Mouse (Mus musculus): Measurements from ENCODE around the gene Socs3. TPM values are rescaled to one million over a fixed set of nuclear protein-coding genes. Genes with fewer than 3 reads are reported as not detected.

Socs3 gene
- polyA plus RNA-seq, 1 experiment from 2014 or later = 8.0 TPM

- Histone ChIP-seq H3K36me3 (peaks cover 7% of the 10 kb centered on the region; the same call in 1 of the 2 replicates), H3K9me3 (replicated peaks) (no peaks in the 10 kb centered on the region), H3K4me2 (peak overlapping the region; percentile 88), H3K4me3 (peak overlapping the region; percentile 41), H3K27ac (ENCODE audit: poor library complexity, severe bottlenecking) (peak overlapping the region; percentile 88), H3K4me1 (replicated peaks) (peaks cover 81% of the 10 kb centered on the region), H3K9ac (peak overlapping the region; percentile 70), H3K27me3 (replicated peaks) (peaks cover 19% of the 10 kb centered on the region)
- WGBS = under 1% methylated on average over 40 of the region's 40 CpGs
- peak; percentile 95 for ATAC-seq (ENCODE audit: insufficient number of reproducible peaks, low FRiP score)
Observed at GRCm38 (mm10) chr11:117963091-117963793, 6.6 kb downstream of the Socs3 start.

GRCm38 (mm10) chr11:117962228-117963067 is 7.4 kb downstream of the Socs3 start:
- peak overlapping the region; percentile 44 for H3K9ac ChIP-seq
- peak overlapping the region; percentile 88 for H3K27ac ChIP-seq (ENCODE audit: poor library complexity, severe bottlenecking)
- H3K4me1 ChIP-seq (replicated peaks) = peaks cover 79% of the 10 kb centered on the region
- H3K4me2 ChIP-seq = peak overlapping the region; percentile 88
- peak overlapping the region; percentile 41; the same call in 1 of the 2 replicates for H3K4me3 ChIP-seq
- H3K36me3 ChIP-seq = peaks cover 7% of the 10 kb centered on the region; the same call in 1 of the 2 replicates
- no peak for ATAC-seq (ENCODE audit: insufficient number of reproducible peaks, low FRiP score)
- WGBS = 35% methylated on average over 10 of the region's 10 CpGs
- H3K9me3 ChIP-seq (replicated peaks) = no peaks in the 10 kb centered on the region
- peaks cover 14% of the 10 kb centered on the region for H3K27me3 ChIP-seq (replicated peaks)

- ATAC-seq (ENCODE audit: insufficient number of reproducible peaks, low FRiP score) = no peak
- Histone ChIP-seq H3K9me3 (replicated peaks) (no peaks in the 10 kb centered on the region), H3K9ac (no peak overlapping the region), H3K4me2 (no peak overlapping the region), H3K27me3 (replicated peaks) (no peaks in the 10 kb centered on the region), H3K4me1 (replicated peaks) (peaks cover 67% of the 10 kb centered on the region), H3K27ac (ENCODE audit: poor library complexity, severe bottlenecking) (no peak overlapping the region), H3K4me3 (no peak overlapping the region), H3K36me3 (no peaks in the 10 kb centered on the region)
Observed at GRCm38 (mm10) chr11:117960601-117961000, 9.2 kb downstream of the Socs3 start.

- ATAC-seq (ENCODE audit: insufficient number of reproducible peaks, low FRiP score) = no peak
- H3K9ac ChIP-seq = 0 out of 2 replicates have a peak overlapping the region, but pooled peaks have one; percentile 38
- no peak overlapping the region for H3K27ac ChIP-seq (ENCODE audit: poor library complexity, severe bottlenecking)
- no peak overlapping the region for H3K4me2 ChIP-seq
- H3K4me1 ChIP-seq (replicated peaks) = peaks cover 66% of the 10 kb centered on the region
- 51% methylated on average over 17 of the region's 17 CpGs for WGBS
- H3K4me3 ChIP-seq = no peak overlapping the region
- H3K27me3 ChIP-seq (replicated peaks) = no peaks in the 10 kb centered on the region
- no peaks in the 10 kb centered on the region for H3K36me3 ChIP-seq
- H3K9me3 ChIP-seq (replicated peaks) = no peaks in the 10 kb centered on the region
Observed at GRCm38 (mm10) chr11:117959741-117960381, 10.0 kb downstream of the Socs3 start.

- Histone ChIP-seq H3K27me3 (replicated peaks) (no peaks in the 10 kb centered on the region), H3K4me1 (replicated peaks) (peaks cover 64% of the 10 kb centered on the region), H3K4me2 (no peak overlapping the region), H3K36me3 (no peaks in the 10 kb centered on the region), H3K4me3 (no peak overlapping the region), H3K9ac (no peak overlapping the region), H3K27ac (ENCODE audit: poor library complexity, severe bottlenecking) (no peak overlapping the region), H3K9me3 (replicated peaks) (no peaks in the 10 kb centered on the region)
- no peak for ATAC-seq (ENCODE audit: insufficient number of reproducible peaks, low FRiP score)
- WGBS = 91% methylated on average over 4 of the region's 4 CpGs
Observed at GRCm38 (mm10) chr11:117959166-117959565, 10.7 kb downstream of the Socs3 start.

GRCm38 (mm10) chr11:117958197-117958596 is 11.7 kb downstream of the Socs3 start:
- H3K27me3 ChIP-seq (replicated peaks) = no peaks in the 10 kb centered on the region
- no peaks in the 10 kb centered on the region for H3K36me3 ChIP-seq
- H3K9me3 ChIP-seq (replicated peaks) = no peaks in the 10 kb centered on the region
- peaks cover 60% of the 10 kb centered on the region for H3K4me1 ChIP-seq (replicated peaks)
- H3K9ac ChIP-seq = 0 out of 2 replicates have a peak overlapping the region, but pooled peaks have one; percentile 1
- H3K4me3 ChIP-seq = no peak overlapping the region
- no peak overlapping the region for H3K4me2 ChIP-seq
- 52% methylated on average over 7 of the region's 7 CpGs for WGBS
- no peak overlapping the region for H3K27ac ChIP-seq (ENCODE audit: poor library complexity, severe bottlenecking)
- no peak for ATAC-seq (ENCODE audit: insufficient number of reproducible peaks, low FRiP score)

GRCm38 (mm10) chr11:117955621-117956020 is 14.2 kb downstream of the Socs3 start:
- no peak overlapping the region for H3K4me2 ChIP-seq
- no peak overlapping the region for H3K9ac ChIP-seq
- no peak overlapping the region for H3K4me3 ChIP-seq
- ATAC-seq (ENCODE audit: insufficient number of reproducible peaks, low FRiP score) = no peak
- peaks cover 54% of the 10 kb centered on the region for H3K4me1 ChIP-seq (replicated peaks)
- no peak overlapping the region for H3K27ac ChIP-seq (ENCODE audit: poor library complexity, severe bottlenecking)
- 58% methylated on average over 13 of the region's 13 CpGs for whole genome bisulfite sequencing
- H3K9me3 ChIP-seq (replicated peaks) = no peaks in the 10 kb centered on the region
- H3K27me3 ChIP-seq (replicated peaks) = peaks cover 8% of the 10 kb centered on the region; the same call in 1 of the 2 replicates
- H3K36me3 ChIP-seq = no peaks in the 10 kb centered on the region

- WGBS = 78% methylated on average over 9 of the region's 9 CpGs
- H3K4me1 ChIP-seq (replicated peaks) = peaks cover 51% of the 10 kb centered on the region
- no peak overlapping the region for H3K9ac ChIP-seq
- H3K27me3 ChIP-seq (replicated peaks) = peaks cover 8% of the 10 kb centered on the region; the same call in 1 of the 2 replicates
- H3K4me2 ChIP-seq = no peak overlapping the region
- H3K27ac ChIP-seq (ENCODE audit: poor library complexity, severe bottlenecking) = no peak overlapping the region
- no peak overlapping the region for H3K4me3 ChIP-seq
- H3K36me3 ChIP-seq = no peaks in the 10 kb centered on the region
- H3K9me3 ChIP-seq (replicated peaks) = no peaks in the 10 kb centered on the region
- no peak for ATAC-seq (ENCODE audit: insufficient number of reproducible peaks, low FRiP score)
Observed at GRCm38 (mm10) chr11:117954819-117955218, 15.0 kb downstream of the Socs3 start.

GRCm38 (mm10) chr11:117954094-117954493 is 15.8 kb downstream of the Socs3 start:
- no peaks in the 10 kb centered on the region for H3K36me3 ChIP-seq
- no peak overlapping the region for H3K4me2 ChIP-seq
- H3K27me3 ChIP-seq (replicated peaks) = peaks cover 8% of the 10 kb centered on the region; the same call in 1 of the 2 replicates
- no peak overlapping the region for H3K27ac ChIP-seq (ENCODE audit: poor library complexity, severe bottlenecking)
- H3K4me1 ChIP-seq (replicated peaks) = peaks cover 53% of the 10 kb centered on the region
- no peak overlapping the region for H3K4me3 ChIP-seq
- ATAC-seq (ENCODE audit: insufficient number of reproducible peaks, low FRiP score) = no peak
- 43% methylated on average over 2 of the region's 2 CpGs for WGBS
- H3K9ac ChIP-seq = no peak overlapping the region
- no peaks in the 10 kb centered on the region for H3K9me3 ChIP-seq (replicated peaks)

GRCm38 (mm10) chr11:117952174-117952933 is 17.5 kb downstream of the Socs3 start:
- peaks cover 8% of the 10 kb centered on the region; the same call in 1 of the 2 replicates for H3K27me3 ChIP-seq (replicated peaks)
- H3K9me3 ChIP-seq (replicated peaks) = no peaks in the 10 kb centered on the region
- no peak overlapping the region for H3K9ac ChIP-seq
- 60% methylated on average over 9 of the region's 9 CpGs for WGBS
- no peak overlapping the region for H3K27ac ChIP-seq (ENCODE audit: poor library complexity, severe bottlenecking)
- H3K4me3 ChIP-seq = no peak overlapping the region
- H3K36me3 ChIP-seq = no peaks in the 10 kb centered on the region
- no peak for ATAC-seq (ENCODE audit: insufficient number of reproducible peaks, low FRiP score)
- no peak overlapping the region for H3K4me2 ChIP-seq
- H3K4me1 ChIP-seq (replicated peaks) = peaks cover 42% of the 10 kb centered on the region
